Mouse (Mus musculus) neural tube, embryonic 14.5 days (tissue): Measurements from ENCODE around the gene Ermap. TPM values are rescaled to one million over a fixed set of nuclear protein-coding genes. Genes with fewer than 3 reads are reported as not detected.

Source experiments
- ATAC-seq: fragments of 200-750 bp; cut with Nextera tagmentation; 2 replicates; pipeline ENCODE4 v1.8.0; 2017; ENCODE audit warnings: low read depth, mild to moderate bottlenecking, moderate TSS enrichment, moderate library complexity
- H3K27ac ChIP-seq: fragments of 300-500 bp; sonication (generic); 2 replicates; pipeline ENCODE4 v1.5.1; 2014; ENCODE audit warnings: low read depth, mild to moderate bottlenecking, control low read depth, low read length, moderate library complexity, mixed read lengths
- H3K27me3 ChIP-seq: fragments of 300-500 bp; sonication (generic); 2 replicates; pipeline ENCODE4 v1.6.1; 2014; ENCODE audit warnings: low read length; ENCODE audit not compliant: control insufficient read depth, insufficient read depth
- H3K36me3 ChIP-seq: fragments of 300-500 bp; sonication (generic); 2 replicates; pipeline ENCODE4 v1.6.1; 2014; ENCODE audit warnings: low read length, mixed read lengths; ENCODE audit not compliant: control insufficient read depth, insufficient read depth
- H3K4me1 ChIP-seq: fragments of 300-500 bp; sonication (generic); 2 replicates; pipeline ENCODE4 v1.6.1; 2014; ENCODE audit warnings: low read length; ENCODE audit not compliant: control insufficient read depth, insufficient read depth
- H3K4me2 ChIP-seq: fragments of 300-500 bp; sonication (generic); 2 replicates; pipeline ENCODE4 v1.6.1; 2014; ENCODE audit warnings: mild to moderate bottlenecking, low read depth, low read length, control low read depth
- H3K4me3 ChIP-seq: fragments of 300-500 bp; sonication (generic); 2 replicates; pipeline ENCODE4 v1.5.1; 2014; ENCODE audit warnings: low read depth, low read length, control low read depth, mixed read lengths
- H3K9ac ChIP-seq: fragments of 300-500 bp; sonication (generic); replicated peaks from 2 replicates; pipeline ENCODE4 v1.6.1; 2014; ENCODE audit warnings: low read depth, mild to moderate bottlenecking, control low read depth, low read length, mixed read lengths
- H3K9me3 ChIP-seq: fragments of 300-500 bp; sonication (generic); 2 replicates; pipeline ENCODE4 v1.6.1; 2016; ENCODE audit warnings: low read length; ENCODE audit not compliant: control insufficient read depth
- WGBS: fragments of 180-500 bp; shearing (Covaris S2); extraction: QIAGEN DNeasy Blood & Tissue Kit; methylation state at CpG from one replicate; pipeline ENCODE4 v1.1.7; 2014; 5-methylcytosine and 5-hydroxymethylcytosine counted together
- polyA plus RNA-seq: library from polyadenylated mRNA; unstranded; fragments of >200 nt; fragmentation: Nextera tagmentation; extraction: Ambion mirVana; gene quantifications from 2 replicates; pipeline ENCODE4 v1.2.1, GENCODE M21; 2014

Ermap gene
- polyA plus RNA-seq, 1 experiment from 2014 or later: 1.2 TPM

DNA sequence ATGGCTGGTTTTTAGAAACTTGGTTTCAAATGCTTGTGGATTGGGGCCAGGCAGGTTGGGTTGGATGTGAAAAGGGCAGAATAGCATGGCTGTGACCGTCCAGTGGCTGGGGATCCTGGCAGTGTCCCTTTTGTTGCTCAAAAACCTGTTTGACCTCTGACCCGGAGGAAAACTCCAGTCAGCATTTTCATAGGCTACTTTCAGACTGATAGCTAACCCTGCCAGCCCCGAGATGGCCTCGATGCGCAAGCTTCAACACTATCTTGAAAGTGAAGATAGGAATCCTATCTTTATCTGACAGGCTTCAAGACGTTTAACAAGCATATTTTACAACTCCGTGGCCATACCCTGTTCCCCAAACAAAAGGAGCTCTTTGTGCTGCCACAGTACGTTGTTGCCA is 52.5 kb downstream of the Ermap start:
- ATAC-seq: no peak
- H3K4me3 ChIP-seq: no peak overlapping the region
- H3K27ac ChIP-seq: no peak overlapping the region
- peaks cover 25% of the 10 kb centered on the region for H3K36me3 ChIP-seq
- peaks cover 3% of the 10 kb centered on the region; the same call in 1 of the 2 replicates for H3K4me1 ChIP-seq
- H3K9ac ChIP-seq: no peak overlapping the region
- H3K9me3 ChIP-seq: no peaks in the 10 kb centered on the region
- H3K4me2 ChIP-seq: no peak overlapping the region
- no peaks in the 10 kb centered on the region for H3K27me3 ChIP-seq
- WGBS: 53% methylated on average over 8 of the region's 8 CpGs

DNA sequence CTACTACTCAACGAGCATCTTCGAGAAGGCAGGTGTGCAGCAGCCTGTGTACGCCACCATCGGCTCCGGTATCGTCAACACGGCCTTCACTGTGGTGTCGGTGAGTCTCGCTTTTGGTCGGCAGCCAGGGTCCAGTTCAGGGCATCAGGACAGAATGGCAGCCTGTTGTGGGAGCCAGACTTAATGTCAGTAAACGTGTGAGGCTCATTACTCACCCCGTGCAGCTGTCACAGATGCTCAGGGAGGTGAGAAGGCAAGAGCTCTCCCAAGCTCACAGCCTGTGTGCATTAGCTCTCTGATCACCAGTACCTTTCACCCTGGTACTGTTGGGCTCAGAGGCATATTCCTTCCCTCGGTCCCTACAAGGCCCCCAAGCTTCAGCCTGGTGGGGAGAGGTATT is 56.0 kb downstream of the Ermap start:
- Histone ChIP-seq H3K27me3 (no peaks in the 10 kb centered on the region), H3K36me3 (peaks cover 26% of the 10 kb centered on the region), H3K4me2 (no peak overlapping the region), H3K9me3 (no peaks in the 10 kb centered on the region), H3K4me1 (peaks cover 3% of the 10 kb centered on the region; the same call in 1 of the 2 replicates), H3K9ac (no peak overlapping the region), H3K4me3 (no peak overlapping the region), H3K27ac (no peak overlapping the region)
- no peak for ATAC-seq
- WGBS: 85% methylated on average over 13 of the region's 13 CpGs

DNA sequence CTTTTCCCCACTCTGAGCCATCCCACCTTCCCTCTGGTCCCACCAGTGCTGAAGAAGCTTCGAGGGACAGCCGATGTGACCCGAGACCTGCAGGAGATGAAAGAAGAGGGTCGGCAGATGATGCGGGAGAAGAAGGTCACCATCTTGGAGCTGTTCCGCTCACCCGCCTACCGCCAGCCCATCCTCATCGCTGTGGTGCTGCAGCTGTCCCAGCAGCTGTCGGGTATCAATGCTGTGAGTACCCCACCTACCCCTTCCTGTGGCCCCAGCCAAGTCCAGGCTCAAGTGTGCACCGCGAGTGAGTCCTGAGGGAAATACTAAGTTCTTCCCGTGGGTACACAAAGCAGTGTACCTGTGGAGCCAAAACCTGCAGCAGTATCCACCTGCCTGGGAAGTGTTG is 56.5 kb downstream of the Ermap start:
- Histone ChIP-seq H3K4me3 (no peak overlapping the region), H3K4me2 (no peak overlapping the region), H3K27ac (no peak overlapping the region), H3K36me3 (peaks cover 26% of the 10 kb centered on the region), H3K27me3 (no peaks in the 10 kb centered on the region), H3K9ac (no peak overlapping the region), H3K4me1 (peaks cover 3% of the 10 kb centered on the region; the same call in 1 of the 2 replicates), H3K9me3 (no peaks in the 10 kb centered on the region)
- no peak for ATAC-seq
- WGBS: 90% methylated on average over 13 of the region's 13 CpGs

DNA sequence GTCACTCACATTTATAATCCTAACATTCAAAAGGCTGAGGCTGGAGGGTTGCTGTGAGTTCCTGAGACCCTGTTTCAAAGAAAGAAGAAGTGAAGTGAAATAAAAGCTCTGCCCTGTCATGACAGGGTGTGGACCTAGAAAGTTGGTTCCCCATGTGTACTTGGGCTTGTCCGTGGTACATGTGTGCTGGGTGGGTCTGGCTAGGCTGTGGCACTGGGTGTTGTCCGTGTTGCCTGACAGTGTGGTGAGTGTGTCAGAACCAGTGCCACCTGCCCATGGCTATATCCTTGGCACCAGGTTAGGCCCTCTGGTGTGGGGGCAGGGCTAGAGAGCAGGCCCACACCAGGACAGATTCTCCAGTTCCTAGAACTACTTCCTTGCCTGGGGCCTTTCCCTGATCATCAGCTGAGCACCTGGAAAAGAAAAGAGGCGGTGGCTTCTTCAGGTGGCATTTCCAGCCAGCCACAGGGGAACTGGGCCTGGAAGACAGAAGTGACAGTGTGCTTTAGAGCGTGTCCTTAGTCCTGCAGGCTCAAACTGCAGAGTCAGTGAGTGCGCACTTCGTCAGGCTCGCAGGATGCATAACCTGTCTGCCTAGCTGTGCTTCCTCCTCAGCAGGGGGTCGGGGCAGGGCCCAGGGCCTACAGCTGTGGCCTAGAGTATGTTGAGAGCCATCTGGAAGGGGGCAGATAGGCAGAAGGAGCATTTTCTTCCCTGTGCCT is 58.5 kb downstream of the Ermap start:
- Histone ChIP-seq H3K9ac (no peak overlapping the region), H3K9me3 (no peaks in the 10 kb centered on the region), H3K27ac (no peak overlapping the region), H3K27me3 (no peaks in the 10 kb centered on the region), H3K36me3 (peaks cover 26% of the 10 kb centered on the region), H3K4me1 (no peaks in the 10 kb centered on the region), H3K4me2 (no peak overlapping the region), H3K4me3 (no peak overlapping the region)
- 79% methylated on average over 8 of the region's 8 CpGs for WGBS
- no peak for ATAC-seq

DNA sequence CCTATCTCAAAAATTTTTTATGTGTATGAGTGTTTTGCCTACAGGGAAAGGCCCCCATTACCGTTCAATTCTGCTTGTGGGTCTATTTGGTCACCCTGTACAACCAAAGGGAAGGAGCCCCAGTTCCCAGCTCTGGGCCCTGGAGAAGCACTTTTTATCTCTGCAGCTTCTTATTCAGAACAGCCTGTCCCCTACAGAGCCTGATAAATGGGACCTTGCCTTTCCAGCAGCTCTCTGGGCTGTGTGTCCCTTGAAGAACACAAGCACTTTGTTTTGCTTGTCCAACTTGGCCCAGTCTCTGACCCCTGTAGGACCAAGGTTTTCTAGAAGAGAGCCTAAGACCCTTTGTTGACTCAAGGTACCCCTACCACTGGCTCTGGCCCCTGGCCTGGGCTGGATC is 60.7 kb downstream of the Ermap start:
- 76% methylated on average over 1 of the region's 1 CpGs for WGBS
- ATAC-seq: no peak

DNA sequence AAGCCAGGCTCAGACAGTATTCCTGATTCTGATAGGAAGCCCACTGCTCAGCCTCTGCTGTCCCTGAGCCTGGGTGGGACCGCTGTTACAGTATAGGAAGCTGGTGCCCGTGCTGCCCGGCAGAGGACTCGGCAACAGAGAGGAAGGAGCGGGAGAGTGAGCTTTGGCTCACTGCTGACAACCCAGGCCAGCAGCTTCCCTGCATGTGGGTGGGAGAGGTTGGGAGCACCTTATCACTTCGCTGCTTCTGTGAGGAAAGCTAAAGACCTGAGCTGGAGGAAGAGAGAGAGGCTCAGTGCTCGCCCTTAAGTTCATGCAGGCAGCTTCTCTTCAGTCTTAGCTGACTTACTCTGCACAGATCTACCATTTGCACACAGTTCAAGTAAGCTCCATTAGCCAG is 61.3 kb downstream of the Ermap start:
- 84% methylated on average over 7 of the region's 7 CpGs for WGBS
- Histone ChIP-seq H3K9ac (no peak overlapping the region), H3K27me3 (no peaks in the 10 kb centered on the region)

More for the DNA sequence above, 60.7 kb downstream of the Ermap start:
- Histone ChIP-seq H3K9ac (no peak overlapping the region), H3K4me3 (no peak overlapping the region), H3K27me3 (no peaks in the 10 kb centered on the region), H3K36me3 (peaks cover 12% of the 10 kb centered on the region), H3K27ac (no peak overlapping the region), H3K9me3 (no peaks in the 10 kb centered on the region), H3K4me1 (no peaks in the 10 kb centered on the region), H3K4me2 (no peak overlapping the region)

DNA sequence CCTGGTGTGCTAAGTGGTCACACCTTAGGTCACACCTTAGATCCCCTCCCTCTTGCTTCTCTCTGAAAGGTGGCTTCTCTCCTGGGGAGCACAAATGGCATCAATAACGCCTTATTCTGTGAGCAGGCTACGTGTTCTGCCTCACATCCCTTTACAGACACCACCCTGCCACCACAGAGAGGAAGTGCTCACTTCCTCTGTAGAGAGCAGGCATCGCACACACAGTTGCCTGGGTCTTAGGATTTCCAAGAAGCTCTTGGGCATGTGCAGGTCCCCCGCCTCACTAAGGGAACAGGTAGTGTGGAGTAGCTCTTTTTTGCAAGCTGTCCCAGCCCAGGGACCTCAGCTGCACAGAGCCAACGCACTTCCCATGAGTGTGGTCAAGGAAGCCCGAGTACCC is 62.6 kb downstream of the Ermap start:
- Histone ChIP-seq H3K4me1 (no peaks in the 10 kb centered on the region), H3K9me3 (no peaks in the 10 kb centered on the region), H3K27me3 (no peaks in the 10 kb centered on the region), H3K4me3 (no peak overlapping the region), H3K27ac (no peak overlapping the region), H3K9ac (no peak overlapping the region), H3K36me3 (no peaks in the 10 kb centered on the region), H3K4me2 (no peak overlapping the region)
- WGBS: 75% methylated on average over 6 of the region's 6 CpGs
- ATAC-seq: no peak

More for the DNA sequence above, 61.3 kb downstream of the Ermap start:
- peaks cover 6% of the 10 kb centered on the region for H3K36me3 ChIP-seq
- H3K9me3 ChIP-seq: no peaks in the 10 kb centered on the region
- H3K4me2 ChIP-seq: no peak overlapping the region
- ATAC-seq: no peak
- no peak overlapping the region for H3K4me3 ChIP-seq
- no peak overlapping the region for H3K27ac ChIP-seq
- H3K4me1 ChIP-seq: no peaks in the 10 kb centered on the region

DNA sequence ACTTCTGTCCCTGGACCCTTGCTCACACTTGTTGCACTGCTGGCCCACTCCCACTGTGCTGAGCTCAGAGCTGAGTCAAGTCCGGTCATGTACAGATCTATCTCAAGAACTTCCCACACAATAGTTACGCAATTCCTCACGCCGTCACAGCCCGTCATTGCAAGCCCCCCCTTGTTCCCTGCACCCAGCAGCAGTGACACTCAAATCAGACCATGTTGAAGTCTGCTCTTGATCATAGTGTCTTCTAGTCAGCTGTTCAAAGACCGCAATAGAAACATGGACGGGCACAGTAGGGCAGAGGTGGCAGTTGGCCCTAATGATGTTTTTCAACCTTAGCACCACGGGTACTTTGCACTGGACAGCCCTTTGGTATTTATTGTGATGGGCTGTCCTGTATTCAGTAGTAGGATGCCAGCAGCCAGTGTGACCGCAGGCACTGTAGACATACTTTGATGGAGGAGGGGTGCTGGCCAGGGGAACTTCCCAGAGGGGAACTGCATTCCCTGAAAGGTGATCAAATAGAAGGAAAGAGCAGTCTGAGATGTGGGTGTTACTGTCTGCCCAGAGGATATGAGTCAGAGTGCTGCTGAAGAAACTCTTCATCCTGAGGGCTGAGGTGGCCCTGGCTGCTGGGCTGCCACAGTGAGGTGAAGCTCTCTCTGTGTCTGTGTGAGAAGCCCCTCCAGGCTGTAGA is 64.1 kb downstream of the Ermap start:
- 72% methylated on average over 9 of the region's 9 CpGs for WGBS

More for the DNA sequence above, 64.1 kb downstream of the Ermap start:
- no peaks in the 10 kb centered on the region for H3K9me3 ChIP-seq
- H3K27me3 ChIP-seq: no peaks in the 10 kb centered on the region
- H3K9ac ChIP-seq: no peak overlapping the region
- H3K4me2 ChIP-seq: no peak overlapping the region
- H3K36me3 ChIP-seq: no peaks in the 10 kb centered on the region
- H3K4me1 ChIP-seq: no peaks in the 10 kb centered on the region
- H3K27ac ChIP-seq: no peak overlapping the region
- no peak overlapping the region for H3K4me3 ChIP-seq
- no peak for ATAC-seq
